Mouse (Mus musculus) right cerebral cortex, postnatal 14 days (tissue): ENCODE measurements around the gene Prr23a2.

ENCODE experiments used
- DNase-seq: peaks from one replicate; pipeline ENCODE4 v3.0.0; 2022

The Prr23a2 gene

GRCm38 (mm10) chr9:98856210-98856609 lies at the start of gene Prr23a2:
TSS of gene Prr23a2 (plus strand) at chr9:98856494.
- DNase-seq = no peak

- DNase-seq = no peak
Measured at GRCm38 (mm10) chr9:98807631-98808030, 48.7 kb upstream of the Prr23a2 start.

- DNase-seq = peak; percentile 71
Measured at GRCm38 (mm10) chr9:98809526-98809925, 46.8 kb upstream of the Prr23a2 start.

GRCm38 (mm10) chr9:98816066-98816465 lies 40.2 kb upstream of the Prr23a2 start:
- DNase-seq = no peak

GRCm38 (mm10) chr9:98817592-98817991 lies 38.7 kb upstream of the Prr23a2 start:
- DNase-seq = no peak

- no peak for DNase-seq
Measured at GRCm38 (mm10) chr9:98818971-98819370, 37.3 kb upstream of the Prr23a2 start.

- no peak for DNase-seq
Measured at GRCm38 (mm10) chr9:98819481-98819880, 36.8 kb upstream of the Prr23a2 start.

- DNase-seq = no peak
Measured at GRCm38 (mm10) chr9:98820461-98820860, 35.8 kb upstream of the Prr23a2 start.

GRCm38 (mm10) chr9:98821067-98821466 lies 35.2 kb upstream of the Prr23a2 start:
- no peak for DNase-seq

- no peak for DNase-seq
Measured at GRCm38 (mm10) chr9:98823805-98824204, 32.5 kb upstream of the Prr23a2 start.

- DNase-seq = no peak
Measured at GRCm38 (mm10) chr9:98829508-98829907, 26.8 kb upstream of the Prr23a2 start.

- no peak for DNase-seq
Measured at GRCm38 (mm10) chr9:98837537-98838074, 18.7 kb upstream of the Prr23a2 start.

GRCm38 (mm10) chr9:98842117-98842516 lies 14.2 kb upstream of the Prr23a2 start, which contains the start of gene Prr23a1:
TSS of gene Prr23a1 (plus strand) at chr9:98842503.
- no peak for DNase-seq

GRCm38 (mm10) chr9:98863463-98863862 lies 7.2 kb downstream of the Prr23a2 start:
- DNase-seq = no peak

- no peak for DNase-seq
Measured at GRCm38 (mm10) chr9:98864571-98864970, 8.3 kb downstream of the Prr23a2 start, which contains the start of gene Prr23a3. TSS of gene Prr23a3 (plus strand) at chr9:98864767.

- DNase-seq = no peak
Measured at GRCm38 (mm10) chr9:98901486-98901885, 45.2 kb downstream of the Prr23a2 start.

GRCm38 (mm10) chr9:98902819-98903218 lies 46.5 kb downstream of the Prr23a2 start, which contains the start of gene 7420426K07Rik:
TSS of gene 7420426K07Rik (plus strand) at chr9:98903119.
- DNase-seq = no peak
